Mouse (Mus musculus): ENCODE measurements at regions not wholly inside any gene's neighbourhood (a gene's known extent, or its start where the extent isn't known, plus 50 kb on each side); places are given as distances from the start of the nearest gene placed in this dataset.

- TF ChIP-seq POLR2A (IDR thresholded peaks at IDR 0.05; ENCODE audit: control insufficient read depth in 1 of 2, insufficient read depth in 1 of 2, low read depth in 1 of 2, low read length in 2 of 2, poor library complexity in 1 of 2) (no peak), MAZ (IDR thresholded peaks at IDR 0.05; ENCODE audit: low read depth, low read length) (no peak), CTCF (IDR thresholded peaks at IDR 0.05 in 2 of 3, conservative IDR thresholded peaks at IDR 0.05 in 1 of 3; ENCODE audit: control insufficient read depth in 1 of 3, insufficient read depth in 1 of 3, low read depth in 2 of 3, low read length in 3 of 3, poor library complexity in 1 of 3, severe bottlenecking in 1 of 3) (no peak), MAFK (IDR thresholded peaks at IDR 0.05; ENCODE audit: borderline replicate concordance, low read depth, low read length) (no peak), TCF12 (IDR thresholded peaks at IDR 0.05; ENCODE audit: low read depth, low read length) (no peak), GABPA (IDR thresholded peaks at IDR 0.05; ENCODE audit: low read depth, low read length) (no peak), BHLHE40 (IDR thresholded peaks at IDR 0.05; ENCODE audit: borderline replicate concordance, low read depth, low read length) (no peak), KAT2A (conservative IDR thresholded peaks at IDR 0.05; ENCODE audit: low read depth, low read length) (no peak), NELFE (IDR thresholded peaks at IDR 0.05; ENCODE audit: low read depth, low read length) (no peak), RAD21 (IDR thresholded peaks at IDR 0.05; ENCODE audit: low read depth, low read length) (no peak), TAL1 (IDR thresholded peaks at IDR 0.05; ENCODE audit: low read length) (no peak), ZMIZ1 (IDR thresholded peaks at IDR 0.05; ENCODE audit: low read depth, low read length) (no peak), GATA1 (IDR thresholded peaks at IDR 0.05; ENCODE audit: low read depth, low read length) (no peak)
These were observed 148.9 kb upstream of the Rasa1 start for GRCm38 (mm10) chr13:85437875-85438274.

Measured in MEL (cell line).